Mouse (Mus musculus): Measurements from ENCODE around the gene Car12. TPM values are rescaled to one million over a fixed set of nuclear protein-coding genes. Genes with fewer than 3 reads are reported as not detected.

Gene Car12
- total and polyA plus RNA-seq, 3 experiments: 16.4 to 38.0 (median 34.6) TPM

GRCm38 (mm10) chr9:66714022-66714515 lies 583 bp downstream of the Car12 start:
- in situ Hi-C loops (cut with MboI; ENCODE audit: low pct_ligation_motif_present, low pct_unique_long_range_greater_than_20kb, low sequenced_read_pairs): loop anchor here (5.0 to 10.0 kb wide), 2 partner anchors 67 to 569 kb away; no protein-coding TSS in a partner anchor
- dilution Hi-C loops (cut with MboI; ENCODE audit: extremely low pct_ligation_motif_present, extremely low pct_unique_long_range_greater_than_20kb, low sequenced_read_pairs): no loop called here
- H3K4me1 ChIP-seq (ENCODE audit: control insufficient read depth in 1 of 2, insufficient read depth in 2 of 2): peaks cover 4 to 29% of the 10 kb centered on the region in 2 experiments; a peak in 2 of 4 replicates
- H3K36me3 ChIP-seq (replicated peaks in 1 of 2; ENCODE audit: control insufficient read depth in 1 of 2, insufficient read depth in 1 of 2, low read length in 1 of 2): peaks cover 0 to 26% of the 10 kb centered on the region in 2 experiments
- no peak overlapping the region for H3K27ac ChIP-seq (ENCODE audit: insufficient read depth, low read depth)
- peak overlapping the region; percentile 60 to 79 (median 68) for H3K4me3 ChIP-seq (replicated peaks in 1 of 3; ENCODE audit: low read depth in 2 of 3, low read length in 2 of 3, poor library complexity in 1 of 3)
- TF ChIP-seq MYC (IDR thresholded peaks at IDR 0.05; ENCODE audit: low read depth, low read length) (peak; percentile 94), POLR2AphosphoS2 (IDR thresholded peaks at IDR 0.05; ENCODE audit: low read depth, low read length) (no peak), CHD2 (IDR thresholded peaks at IDR 0.05; ENCODE audit: low read length) (no peak), MAX (IDR thresholded peaks at IDR 0.05; ENCODE audit: low read length) (peak; percentile 91), SIN3A (IDR thresholded peaks at IDR 0.05; ENCODE audit: low read length) (peak; percentile 49; the same call in 1 of the 2 replicates), KAT2A (IDR thresholded peaks at IDR 0.05; ENCODE audit: insufficient replicate concordance, low read length) (no peak), TBP (conservative IDR thresholded peaks at IDR 0.05; ENCODE audit: low read depth, low read length) (0 out of 2 replicates have a peak, but pooled peaks have one; percentile 24), BHLHE40 (IDR thresholded peaks at IDR 0.05; ENCODE audit: low read depth, low read length) (0 out of 2 replicates have a peak, but pooled peaks have one; percentile 29), E2F4 (IDR thresholded peaks at IDR 0.05; ENCODE audit: insufficient replicate concordance, low read depth, low read length) (no peak), POLR2A (IDR thresholded peaks at IDR 0.05; ENCODE audit: low read depth, low read length) (no peak), ZC3H11A (IDR thresholded peaks at IDR 0.05; ENCODE audit: low read depth, low read length) (no peak), TCF12 (IDR thresholded peaks at IDR 0.05; ENCODE audit: low read depth, low read length) (no peak), RCOR1 (conservative IDR thresholded peaks at IDR 0.05; ENCODE audit: low read depth, low read length) (no peak), MAZ (IDR thresholded peaks at IDR 0.05; ENCODE audit: low read depth, low read length) (no peak), EP300 (IDR thresholded peaks at IDR 0.05; ENCODE audit: low read length) (no peak), ZMIZ1 (IDR thresholded peaks at IDR 0.05; ENCODE audit: low read depth, low read length) (no peak), MXI1 (IDR thresholded peaks at IDR 0.05; ENCODE audit: low read depth, low read length) (peak; percentile 85), USF2 (conservative IDR thresholded peaks at IDR 0.05; ENCODE audit: low read depth, low read length) (no peak; the same call in 1 of the 2 replicates), MAFK (IDR thresholded peaks at IDR 0.05; ENCODE audit: insufficient replicate concordance, low read length) (no peak)
- peaks cover 28% of the 10 kb centered on the region for H3K27me3 ChIP-seq (replicated peaks)
- H3K9ac ChIP-seq (ENCODE audit: insufficient read depth, low read depth): peak overlapping the region; percentile 20; the same call in 1 of the 2 replicates
- H3K9me3 ChIP-seq (replicated peaks; ENCODE audit: low read length): no peaks in the 10 kb centered on the region
- peak; percentile 45 for DNase-seq (ENCODE audit: extremely low read depth)
- no peaks in the 10 kb centered on the region for H3K79me2 ChIP-seq (replicated peaks; ENCODE audit: control insufficient read depth, extremely low read depth, insufficient read depth, poor library complexity, severe bottlenecking)
- H3K4me2 ChIP-seq (ENCODE audit: insufficient read depth, low read depth, poor library complexity, severe bottlenecking): peak overlapping the region; percentile 88

DNA sequence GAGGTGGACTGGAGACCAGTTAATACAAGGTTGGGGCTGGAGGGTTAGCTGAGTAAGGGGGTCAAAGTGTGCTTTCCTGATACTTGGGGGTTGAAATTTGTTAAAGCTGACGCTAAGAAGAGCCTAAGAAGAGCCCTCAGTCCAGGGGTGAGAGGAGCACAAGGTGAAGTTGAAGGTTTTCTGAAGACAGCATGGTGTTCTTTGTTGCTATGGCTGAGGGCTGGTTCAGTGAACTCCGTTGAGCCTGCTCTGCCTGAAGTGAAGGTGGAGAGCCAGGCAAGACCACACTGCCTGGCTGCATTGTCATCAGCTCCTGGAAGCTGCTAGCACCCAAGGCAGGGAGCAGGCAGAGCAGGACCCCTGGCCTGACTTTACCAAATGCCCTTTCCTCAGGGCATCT lies 1.9 kb downstream of the Car12 start:
- H3K36me3 ChIP-seq (replicated peaks in 1 of 2; ENCODE audit: control insufficient read depth in 1 of 2, insufficient read depth in 1 of 2, low read length in 1 of 2): peaks cover 0 to 39% of the 10 kb centered on the region in 2 experiments
- H3K27me3 ChIP-seq (replicated peaks): peaks cover 17% of the 10 kb centered on the region
- dilution Hi-C loops (cut with MboI; ENCODE audit: extremely low pct_ligation_motif_present, extremely low pct_unique_long_range_greater_than_20kb, low sequenced_read_pairs) (no loop called here), in situ Hi-C loops (cut with MboI; ENCODE audit: low pct_ligation_motif_present, low pct_unique_long_range_greater_than_20kb, low sequenced_read_pairs) (loop anchor here (10.0 kb wide), 1 partner anchor 571 kb away; no protein-coding TSS in a partner anchor)
- peaks cover 4 to 29% of the 10 kb centered on the region in 2 experiments; a peak in 2 of 4 replicates for H3K4me1 ChIP-seq (ENCODE audit: control insufficient read depth in 1 of 2, insufficient read depth in 2 of 2)
- no peak overlapping the region for H3K9ac ChIP-seq (ENCODE audit: insufficient read depth, low read depth)
- H3K79me2 ChIP-seq (replicated peaks; ENCODE audit: control insufficient read depth, extremely low read depth, insufficient read depth, poor library complexity, severe bottlenecking): no peaks in the 10 kb centered on the region
- H3K4me2 ChIP-seq (ENCODE audit: insufficient read depth, low read depth, poor library complexity, severe bottlenecking): peak overlapping the region; percentile 88
- peak overlapping the region in 1 of 3 experiments; percentile 60 for H3K4me3 ChIP-seq (replicated peaks in 1 of 3; ENCODE audit: low read depth in 2 of 3, low read length in 2 of 3, poor library complexity in 1 of 3)
- no peaks in the 10 kb centered on the region for H3K9me3 ChIP-seq (replicated peaks; ENCODE audit: low read length)
- no peak for DNase-seq (ENCODE audit: extremely low read depth)
- TF ChIP-seq POLR2AphosphoS2 (IDR thresholded peaks at IDR 0.05; ENCODE audit: low read depth, low read length) (no peak), ZNF384 (IDR thresholded peaks at IDR 0.05; ENCODE audit: low read depth, low read length) (no peak), MAFK (IDR thresholded peaks at IDR 0.05; ENCODE audit: insufficient replicate concordance, low read length) (no peak), GABPA (IDR thresholded peaks at IDR 0.05; ENCODE audit: insufficient replicate concordance, low read depth, low read length) (no peak), NRF1 (IDR thresholded peaks at IDR 0.05; ENCODE audit: low read depth, low read length) (no peak), CHD1 (IDR thresholded peaks at IDR 0.05; ENCODE audit: low read depth, low read length) (no peak), BHLHE40 (IDR thresholded peaks at IDR 0.05; ENCODE audit: low read depth, low read length) (no peak), ETS1 (conservative IDR thresholded peaks at IDR 0.05; ENCODE audit: low read depth, low read length) (no peak), MAX (IDR thresholded peaks at IDR 0.05; ENCODE audit: low read length) (no peak), ELF1 (IDR thresholded peaks at IDR 0.05; ENCODE audit: low read depth, low read length) (no peak), UBTF (IDR thresholded peaks at IDR 0.05; ENCODE audit: low read depth, low read length) (no peak), MEF2A (IDR thresholded peaks at IDR 0.05; ENCODE audit: borderline replicate concordance, low read depth, low read length) (no peak), EP300 (IDR thresholded peaks at IDR 0.05; ENCODE audit: low read length) (no peak)
- no peak overlapping the region for H3K27ac ChIP-seq (ENCODE audit: insufficient read depth, low read depth)
